Mouse (Mus musculus) embryonic stem cell, embryonic (primary cell): ENCODE data around the gene 1700020N01Rik.

Experiments used
- CTCF ChIA-PET, 4 experiments: fragments of 300-600 bp in 2 of 4; fragments of 350-600 bp in 2 of 4; sonication (Branson Sonifier 250); formaldehyde crosslinking; loops; one replicate each; lab custom pipeline; 2022; ENCODE audit warnings: inconsistent platforms in 2 of 4; lab: Charles Lee
- POLR2A ChIA-PET, 4 experiments: fragments of 300-600 bp in 2 of 4; fragments of 350-600 bp in 2 of 4; sonication (Branson Sonifier 250); formaldehyde crosslinking; loops; one replicate each; lab custom pipeline; 2022; ENCODE audit warnings: antibody characterized with exemption in 4 of 4, inconsistent platforms in 1 of 4; lab: Charles Lee

The 1700020N01Rik gene

DNA sequence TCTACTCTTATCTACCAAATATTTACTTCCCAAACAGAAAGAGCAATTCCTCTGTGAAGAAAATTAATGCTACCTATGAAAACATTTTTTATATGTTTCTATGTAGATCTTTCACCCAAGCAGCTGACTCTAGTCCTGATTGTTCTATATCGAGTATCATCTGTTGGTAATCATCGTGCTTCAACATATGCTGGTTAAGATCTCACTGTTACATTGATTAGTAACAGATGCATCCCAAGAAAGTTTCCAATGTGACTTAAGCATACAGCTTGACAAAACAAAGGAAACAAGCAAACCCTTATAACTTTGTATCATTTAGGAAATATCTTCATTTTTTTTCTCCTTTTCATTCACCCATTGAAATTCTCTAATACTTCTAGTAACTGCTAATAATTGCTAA, 5.9 kb upstream of the 1700020N01Rik start:
- POLR2A ChIA-PET = no interaction called here
- CTCF ChIA-PET = no interaction called here

DNA sequence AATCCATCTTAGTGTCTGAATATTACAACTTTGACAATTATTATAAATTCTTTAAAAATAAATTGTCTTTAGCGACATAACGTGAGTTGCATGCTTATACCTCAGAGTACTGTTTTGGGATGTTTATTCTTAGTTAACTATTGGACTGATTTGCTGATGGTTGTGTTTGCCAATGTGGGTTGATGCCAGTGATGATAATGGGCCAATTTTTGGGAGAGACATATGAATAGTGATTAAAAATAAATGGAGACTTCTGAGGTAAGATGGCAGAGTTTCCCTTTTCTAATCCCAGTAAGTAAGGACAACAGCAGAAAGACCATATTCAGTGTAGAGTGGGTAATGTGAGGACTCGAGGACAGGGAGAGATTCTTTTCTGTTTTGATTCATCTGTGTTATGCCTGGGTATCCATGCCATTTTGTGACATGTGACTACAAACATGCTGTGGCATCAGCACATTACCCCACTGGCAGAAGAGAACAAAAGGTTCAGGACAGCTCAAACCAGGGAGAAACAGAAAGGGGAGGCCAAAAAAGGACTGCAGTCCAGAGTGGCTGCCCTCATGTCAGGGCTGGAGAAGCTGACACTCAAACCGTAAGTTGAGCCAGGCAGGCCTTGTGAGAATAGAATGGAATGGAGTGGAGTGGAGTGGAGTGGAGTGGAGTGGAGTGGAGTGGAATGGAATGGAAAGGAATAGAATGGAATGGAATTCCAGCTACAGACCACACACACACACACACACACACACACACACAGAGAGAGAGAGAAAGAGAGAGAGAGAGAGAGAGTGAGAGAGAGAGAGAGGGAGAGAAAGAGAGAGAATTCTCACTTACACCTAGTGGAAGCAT, 4.7 kb upstream of the 1700020N01Rik start:
- CTCF ChIA-PET = no interaction called here
- POLR2A ChIA-PET = interaction anchor here in 2 of 4 experiments (0.7 to 0.8 kb wide), 2 partner anchors 348 to 360 kb away, joined by 3 read pairs; no protein-coding TSS in a partner anchor

DNA sequence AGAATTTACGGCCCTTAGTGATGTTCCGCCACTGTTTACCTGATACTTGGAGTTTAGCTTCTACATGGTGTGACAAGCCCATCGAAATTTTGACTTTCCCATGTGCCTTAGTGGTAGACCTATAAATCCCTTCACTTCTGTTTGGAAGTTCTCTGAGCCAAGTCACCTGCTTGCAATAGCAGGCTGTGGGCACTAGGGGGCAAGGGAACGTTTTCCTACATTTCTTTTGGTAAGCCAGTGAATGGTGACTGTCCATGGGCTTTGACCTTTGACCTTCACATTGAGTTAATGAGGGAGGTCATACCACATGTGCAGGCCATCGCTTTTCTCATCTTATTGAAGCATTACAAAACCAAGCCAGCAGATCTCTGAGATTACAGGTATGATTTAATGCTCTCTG, 8.0 kb downstream of the 1700020N01Rik start:
- ChIA-PET POLR2A (interaction anchor here in 2 of 4 experiments (0.6 to 1.1 kb wide), 3 partner anchors 147 to 396 kb away, joined by 3 to 6 read pairs (median 6); no protein-coding TSS in a partner anchor), CTCF (interaction anchor here in 2 of 4 experiments (0.6 to 1.4 kb wide), 11 partner anchors 15 to 410 kb away, joined by 3 to 6 read pairs (median 3); no protein-coding TSS in a partner anchor)

DNA sequence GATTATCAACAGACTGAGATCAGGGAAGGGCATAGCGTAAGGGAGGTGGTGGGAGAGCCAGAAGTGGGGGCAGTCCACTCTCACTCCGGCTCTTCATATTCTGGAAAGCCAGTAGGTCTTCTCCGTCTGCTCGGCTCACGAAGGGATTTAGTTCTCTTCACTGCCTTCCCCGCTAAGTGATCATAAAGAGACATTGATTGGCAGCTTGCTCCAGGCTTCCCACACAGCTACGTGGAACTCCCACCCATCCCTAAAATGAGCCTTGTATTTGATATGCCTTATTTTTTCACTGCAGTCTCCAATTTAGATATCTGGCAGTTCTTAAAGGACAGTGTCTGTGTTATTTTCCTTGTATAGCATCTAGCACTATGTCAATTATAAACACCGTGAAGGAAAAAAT, 11.5 kb downstream of the 1700020N01Rik start:
- POLR2A ChIA-PET = no interaction called here
- CTCF ChIA-PET = interaction anchor here in 1 of 4 experiments (0.6 kb wide), 1 partner anchor 1719 kb away, joined by 3 read pairs; no protein-coding TSS in a partner anchor

DNA sequence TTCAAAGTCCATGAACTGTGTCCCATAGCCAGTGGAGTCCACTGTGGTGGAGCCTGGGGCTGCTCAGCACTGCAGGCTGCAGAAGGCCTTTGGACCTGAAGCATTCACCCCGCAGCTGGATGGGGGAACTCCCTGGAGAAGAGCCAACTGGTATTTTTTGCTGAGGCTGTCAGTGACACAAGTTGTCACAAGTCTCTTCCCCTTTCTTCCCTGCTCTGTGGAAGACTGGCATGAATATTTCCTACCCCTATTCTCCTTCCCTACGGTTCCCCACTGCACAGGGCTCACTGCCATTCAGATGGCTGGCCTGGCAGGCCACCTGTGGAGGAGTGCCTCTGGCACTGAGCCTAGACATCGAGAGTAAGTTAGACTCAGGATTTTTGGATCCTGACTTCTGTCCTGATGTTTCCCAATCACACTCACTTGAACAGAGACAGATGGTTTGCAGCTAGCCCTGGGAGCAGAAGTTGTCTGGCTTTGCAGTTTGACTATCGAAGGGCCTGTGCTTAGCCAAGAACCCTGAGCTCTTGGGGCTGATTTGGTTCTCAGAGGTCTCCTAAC, 12.1 kb downstream of the 1700020N01Rik start:
- POLR2A ChIA-PET = no interaction called here

DNA sequence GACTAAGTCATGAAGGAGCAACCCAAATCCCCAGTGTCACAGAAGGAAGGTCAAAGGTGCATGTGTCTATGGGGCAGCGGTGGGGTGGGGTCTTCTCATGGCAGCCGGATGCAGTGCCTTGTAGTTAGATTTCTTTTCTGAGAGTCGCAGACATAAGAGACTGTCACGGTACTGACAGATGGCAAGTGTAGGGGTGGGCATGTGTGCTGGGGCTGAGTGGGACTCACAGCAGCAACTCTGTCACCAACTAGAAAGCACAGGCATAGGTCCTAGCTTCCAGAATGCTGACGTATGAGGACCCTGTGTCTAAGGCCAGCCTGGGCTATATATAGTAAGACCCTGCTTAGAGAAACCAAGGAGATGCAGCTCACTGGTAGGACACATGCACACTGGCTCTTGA, 12.7 kb downstream of the 1700020N01Rik start:
- ChIA-PET CTCF (no interaction called here), POLR2A (no interaction called here)

More for the DNA sequence above, 12.1 kb downstream of the 1700020N01Rik start:
- CTCF ChIA-PET = no interaction called here

DNA sequence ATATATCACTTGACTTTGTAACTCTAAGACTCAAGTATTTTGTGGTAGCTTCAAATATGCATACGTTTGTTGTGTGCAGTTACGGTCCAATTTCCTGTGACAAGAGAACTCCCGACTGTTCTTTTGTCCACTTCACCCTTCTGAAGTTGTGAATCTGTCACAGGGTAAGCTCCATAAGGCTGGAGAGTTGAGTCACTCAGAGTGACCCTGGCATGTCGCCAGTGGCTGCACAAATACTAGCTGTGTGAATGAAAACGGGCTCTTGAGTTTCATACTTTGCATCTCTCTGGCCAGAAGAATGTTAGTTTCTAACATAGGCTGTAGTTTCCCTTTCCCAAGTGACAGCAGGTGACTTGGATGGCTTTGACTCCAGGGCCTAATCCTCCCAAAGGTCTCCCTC, 14.0 kb downstream of the 1700020N01Rik start:
- ChIA-PET POLR2A (no interaction called here), CTCF (interaction anchor here in 1 of 4 experiments (0.6 kb wide), 1 partner anchor 77 kb away, joined by 3 read pairs; no protein-coding TSS in a partner anchor)

DNA sequence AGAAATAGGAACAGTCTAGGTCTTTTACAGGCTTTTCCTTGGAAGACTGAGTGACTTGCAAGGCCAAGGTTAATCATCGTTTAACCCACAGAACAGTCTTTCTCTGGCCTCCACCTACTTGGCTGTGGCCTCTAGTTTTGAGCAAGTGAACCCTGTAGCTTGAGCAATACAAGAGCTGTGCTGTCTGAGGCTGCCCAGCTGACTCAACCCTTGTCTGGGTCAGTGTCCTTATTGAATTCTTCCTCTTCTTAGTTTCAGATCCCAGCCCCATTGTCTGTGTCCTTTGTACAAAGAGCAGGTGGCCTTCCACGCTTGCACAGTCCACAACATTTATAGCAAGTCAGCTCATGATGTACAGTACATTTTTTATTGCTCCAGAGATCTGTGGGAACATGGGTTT, 16.6 kb downstream of the 1700020N01Rik start:
- ChIA-PET POLR2A (no interaction called here), CTCF (no interaction called here)

DNA sequence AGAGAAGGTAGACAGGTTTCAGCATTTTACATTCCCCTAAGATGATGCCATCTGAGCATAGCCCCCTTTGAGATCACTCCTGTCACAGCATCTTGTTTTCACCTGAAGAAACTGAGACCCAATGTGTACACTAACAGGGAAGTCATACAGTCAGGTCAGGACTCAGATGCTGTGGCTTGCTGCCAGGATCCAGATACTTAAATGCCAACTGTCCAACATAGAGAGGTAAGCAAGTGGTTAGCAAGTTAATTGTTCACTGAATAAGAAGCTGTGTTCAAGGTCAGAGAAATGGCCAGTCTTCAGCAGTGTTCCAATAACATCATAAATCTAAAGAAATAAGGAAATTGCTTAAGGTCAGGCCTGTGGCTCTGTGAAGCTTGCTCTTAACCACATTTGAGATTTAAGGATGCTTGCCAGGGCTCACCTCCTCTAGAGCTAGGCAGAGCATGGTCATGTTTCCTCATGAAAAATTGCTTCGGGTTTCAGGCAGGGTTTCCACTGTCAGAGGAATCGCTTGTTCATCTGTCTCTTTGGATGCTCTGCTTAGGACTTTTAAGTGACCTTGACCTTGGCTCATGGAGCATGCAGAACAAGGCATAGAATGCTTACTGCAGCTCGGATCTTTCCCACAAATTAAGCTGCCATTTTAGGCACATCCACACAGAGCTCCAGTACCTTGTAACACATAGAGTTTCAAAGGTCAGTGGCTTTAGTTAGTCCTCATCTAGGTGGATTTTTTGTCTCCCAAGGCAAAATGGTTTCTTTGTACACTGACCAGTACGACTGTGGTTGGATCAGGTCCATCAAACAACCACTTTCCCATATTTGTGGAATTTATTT, 20.3 kb downstream of the 1700020N01Rik start:
- ChIA-PET POLR2A (no interaction called here), CTCF (no interaction called here)

DNA sequence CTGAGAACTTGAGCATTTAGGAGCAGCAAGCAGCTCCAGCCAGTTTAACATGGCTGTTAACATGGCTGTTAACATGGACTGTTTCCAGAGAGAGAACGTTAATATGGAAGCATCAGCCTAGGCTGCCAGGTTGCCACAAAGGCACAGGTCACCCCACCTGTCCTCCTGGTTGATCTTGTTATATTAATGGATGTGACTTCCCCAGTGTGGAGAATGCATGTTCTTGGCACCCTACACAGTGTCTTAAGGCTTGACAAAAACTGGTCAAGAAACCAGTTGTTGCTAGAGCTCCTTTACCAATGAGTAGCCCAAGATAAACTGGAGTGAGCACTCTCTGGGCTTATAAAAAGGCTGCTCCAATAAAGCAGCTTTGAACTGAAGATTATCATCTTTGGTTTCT, 21.6 kb downstream of the 1700020N01Rik start:
- POLR2A ChIA-PET = no interaction called here
- CTCF ChIA-PET = no interaction called here

DNA sequence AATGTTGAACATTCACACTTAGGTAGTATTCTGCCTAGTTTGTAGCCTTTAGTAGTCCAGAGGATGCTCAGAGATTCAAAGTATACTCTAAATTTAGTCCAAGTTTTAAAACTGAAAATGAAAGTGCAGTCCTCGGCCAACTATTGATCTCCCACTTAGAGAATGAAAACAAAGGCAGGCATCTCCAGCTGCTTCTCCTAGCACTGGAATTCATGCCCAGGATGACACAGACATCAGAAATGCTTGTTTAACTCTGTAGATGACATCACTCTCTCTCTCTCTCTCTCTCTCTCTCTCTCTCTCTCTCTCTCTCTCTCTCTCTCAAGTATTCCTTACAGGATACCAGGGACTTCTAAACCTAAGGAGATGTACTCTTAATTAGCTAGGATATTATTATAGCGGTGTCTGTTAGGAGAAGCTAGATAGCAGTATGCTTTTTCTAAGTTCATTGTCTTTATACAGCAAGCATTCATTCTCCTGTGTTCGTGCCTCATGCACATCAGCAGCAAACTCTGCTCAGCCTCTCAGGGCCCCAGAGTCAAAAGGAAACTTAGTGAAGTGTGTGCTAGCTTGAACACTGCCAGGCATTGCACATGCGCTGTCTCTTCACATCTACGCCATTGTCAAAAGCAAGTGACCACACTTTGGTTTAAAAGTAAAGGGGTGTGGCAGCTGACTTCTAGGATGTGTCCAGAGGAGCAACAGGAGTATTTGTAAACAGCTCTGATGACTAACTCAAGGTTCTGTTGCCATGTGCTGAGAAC, 26.0 kb downstream of the 1700020N01Rik start:
- ChIA-PET POLR2A (no interaction called here), CTCF (no interaction called here)

DNA sequence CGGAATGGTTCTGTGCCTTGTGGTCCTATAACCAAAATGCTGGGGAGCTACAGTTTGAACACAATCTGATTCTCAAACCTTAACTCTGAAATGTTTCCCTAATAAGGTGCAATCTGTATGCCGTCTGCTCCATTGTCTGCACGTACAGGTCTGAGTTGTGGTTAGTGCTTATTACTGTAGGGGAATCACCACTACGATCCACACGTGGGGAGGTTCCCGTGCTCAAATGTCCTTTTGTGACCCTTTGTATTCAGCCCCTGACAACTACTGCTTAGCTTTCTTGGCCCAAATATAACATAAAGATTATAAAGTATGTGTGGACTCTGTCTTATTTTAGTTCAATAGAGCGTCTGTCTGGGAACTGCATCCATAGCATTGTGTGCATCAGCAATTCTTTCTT, 29.1 kb downstream of the 1700020N01Rik start:
- ChIA-PET POLR2A (no interaction called here), CTCF (no interaction called here)

DNA sequence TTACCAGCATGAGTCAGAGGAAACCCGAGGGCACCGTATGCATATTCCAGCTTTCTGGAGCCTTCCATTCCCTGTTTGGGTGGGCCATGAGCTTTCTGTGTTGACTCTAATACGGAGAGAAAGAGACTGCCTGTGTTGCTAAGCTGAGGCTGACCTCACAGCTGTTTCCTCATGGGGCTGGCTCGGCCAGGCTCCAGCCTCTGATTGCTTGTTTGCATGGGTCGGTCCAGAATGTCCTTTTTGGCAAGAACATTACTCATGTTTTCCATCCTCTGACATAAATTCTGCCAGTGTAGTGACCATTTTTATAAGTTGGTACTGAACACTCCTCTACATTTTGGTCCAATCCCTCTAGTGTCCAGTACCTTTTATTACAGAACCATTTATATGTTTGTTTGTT, 35.6 kb downstream of the 1700020N01Rik start:
- ChIA-PET CTCF (no interaction called here), POLR2A (no interaction called here)

DNA sequence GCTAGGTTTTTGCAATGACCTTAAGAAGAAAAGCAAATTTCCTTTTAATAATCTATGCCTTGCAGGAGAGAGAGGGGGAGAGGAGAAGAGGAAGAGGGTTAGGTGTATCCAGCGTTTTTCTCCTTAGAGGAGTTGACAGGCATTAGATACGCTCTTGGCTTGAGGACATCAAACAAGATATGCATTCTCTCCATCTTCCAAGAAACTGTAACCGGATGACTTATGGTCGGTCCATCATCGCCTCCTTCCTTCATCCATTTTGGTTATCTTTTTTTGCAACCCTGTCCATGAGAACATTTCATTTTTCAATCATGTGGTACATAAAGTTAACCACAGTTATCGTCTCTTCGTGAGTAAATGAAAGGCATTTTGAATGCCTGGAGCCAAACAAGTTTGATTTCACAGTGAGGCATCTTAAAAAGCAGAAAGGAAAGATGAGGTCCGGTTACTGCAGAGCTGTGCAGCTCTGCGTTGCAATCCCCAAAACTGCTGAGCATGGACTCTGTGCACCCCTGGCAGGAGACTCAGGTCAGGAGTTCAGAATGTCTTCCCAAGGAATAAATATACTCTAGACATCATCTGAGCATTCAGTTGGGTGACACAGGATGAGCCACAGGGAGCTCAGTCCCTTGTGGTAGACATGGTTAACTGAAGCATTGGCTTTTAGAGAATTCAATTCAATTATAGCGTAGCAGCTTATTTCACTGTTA, 36.2 kb downstream of the 1700020N01Rik start:
- CTCF ChIA-PET = no interaction called here
- POLR2A ChIA-PET = interaction anchor here in 1 of 4 experiments (0.5 kb wide), 1 partner anchor 381 kb away, joined by 5 read pairs; no protein-coding TSS in a partner anchor

DNA sequence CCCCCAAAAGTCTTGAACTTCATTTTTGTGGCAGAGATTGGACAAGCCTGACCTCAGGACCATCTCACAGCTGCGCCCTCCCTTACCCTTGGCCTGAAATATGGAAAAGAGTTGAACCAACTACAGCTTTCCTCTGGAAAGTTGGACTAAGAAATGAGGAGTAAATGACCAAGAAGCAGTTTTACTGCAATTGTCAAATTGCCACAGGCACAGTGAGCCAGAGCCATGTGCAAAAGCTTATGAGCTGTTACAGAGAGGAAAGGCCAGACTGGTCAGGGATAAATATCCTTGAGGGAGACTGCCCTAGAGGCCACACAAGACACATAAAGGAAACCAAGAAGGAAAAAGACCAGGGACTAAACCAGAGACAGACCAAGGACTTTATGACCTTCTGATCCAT, 38.5 kb downstream of the 1700020N01Rik start:
- ChIA-PET POLR2A (interaction anchor here in 1 of 4 experiments (0.6 kb wide), 1 partner anchor 116 kb away, joined by 3 read pairs; no protein-coding TSS in a partner anchor), CTCF (no interaction called here)

DNA sequence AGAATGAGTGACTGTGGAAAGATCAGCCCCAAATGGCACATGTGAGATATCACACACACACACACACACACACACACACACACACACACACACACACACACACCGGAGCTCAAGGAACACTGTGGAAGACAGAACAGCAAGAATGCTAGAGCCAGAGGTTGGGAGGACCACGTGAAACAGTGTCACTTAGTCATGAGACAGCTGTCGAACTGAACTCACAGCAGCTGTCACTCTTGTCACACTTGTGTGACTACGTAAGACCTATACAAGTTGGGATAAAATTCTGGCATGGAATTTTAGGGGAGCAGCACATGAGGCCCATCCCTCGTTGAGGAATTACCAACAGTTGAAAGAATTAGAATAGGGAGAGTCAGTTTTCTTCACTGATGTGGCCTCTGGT, 39.7 kb downstream of the 1700020N01Rik start:
- ChIA-PET POLR2A (no interaction called here), CTCF (no interaction called here)

DNA sequence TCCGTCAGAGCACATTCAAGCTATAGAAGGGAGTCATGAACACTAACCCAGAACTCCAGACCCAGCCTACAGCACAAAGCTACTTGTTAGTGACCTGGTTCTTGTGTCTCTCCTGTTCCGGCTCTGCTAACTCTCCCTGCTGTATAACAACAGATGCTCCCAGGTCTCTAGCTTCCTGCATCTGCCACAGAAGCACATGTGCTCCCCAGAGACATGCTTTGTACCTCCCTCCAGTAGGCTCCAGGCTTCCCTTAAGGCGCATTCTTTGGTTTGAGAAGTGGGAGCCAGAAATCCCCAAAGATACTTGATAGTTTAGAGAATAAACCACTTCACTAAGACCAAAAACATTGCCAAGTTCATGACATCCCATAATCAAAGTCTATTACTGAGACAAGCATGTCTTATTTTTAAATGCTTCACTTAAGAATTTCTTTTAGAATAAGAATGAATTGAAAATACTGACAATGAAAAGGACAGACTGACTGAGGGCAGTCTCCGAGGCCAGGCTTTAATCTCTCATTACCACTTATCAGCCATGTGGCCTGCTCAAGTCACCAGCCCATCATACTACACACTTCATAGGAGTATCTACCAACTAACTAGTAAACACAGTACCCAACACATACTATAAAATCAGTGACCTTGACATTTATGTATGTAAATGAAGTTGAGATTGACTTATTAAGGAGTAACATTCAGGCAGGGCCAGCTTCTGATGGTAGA, 43.2 kb downstream of the 1700020N01Rik start:
- CTCF ChIA-PET = interaction anchor here in 1 of 4 experiments (0.6 kb wide), 2 partner anchors 18 to 282 kb away, joined by 3 to 4 read pairs; no protein-coding TSS in a partner anchor

More for the DNA sequence above, 43.2 kb downstream of the 1700020N01Rik start:
- POLR2A ChIA-PET = interaction anchor here in 2 of 4 experiments (0.8 to 1.5 kb wide), 3 partner anchors 193 to 356 kb away, joined by 3 read pairs; no protein-coding TSS in a partner anchor
